Mouse (Mus musculus) E14TG2a.4 (cell line): ENCODE data around the gene Kcnh8.

Experiments used
- CTCF ChIP-seq: conservative IDR thresholded peaks from 2 replicates; pipeline ENCODE4 v1.5.1; 2014; ENCODE audit warnings: low read length
- NANOG ChIP-seq: IDR thresholded peaks from 2 replicates; pipeline ENCODE4 v1.6.1; 2014; ENCODE audit warnings: borderline replicate concordance, low read length, mixed read lengths
- POU5F1 ChIP-seq: IDR thresholded peaks from 2 replicates; pipeline ENCODE4 v1.6.1; 2014; ENCODE audit warnings: low read length, borderline replicate concordance

- TF ChIP-seq CTCF = no peak
- TF ChIP-seq NANOG = no peak
- no peak for TF ChIP-seq POU5F1
Observed at GRCm38 (mm10) chr17:52602093-52602780, at the start of gene Kcnh8.
